Mouse (Mus musculus): Measurements from ENCODE around the gene Plgrkt. TPM values are rescaled to one million over a fixed set of nuclear protein-coding genes. Genes with fewer than 3 reads are reported as not detected.

Gene Plgrkt
- polyA plus RNA-seq, 1 experiment from 2014 or later = 92.1 TPM

DNA sequence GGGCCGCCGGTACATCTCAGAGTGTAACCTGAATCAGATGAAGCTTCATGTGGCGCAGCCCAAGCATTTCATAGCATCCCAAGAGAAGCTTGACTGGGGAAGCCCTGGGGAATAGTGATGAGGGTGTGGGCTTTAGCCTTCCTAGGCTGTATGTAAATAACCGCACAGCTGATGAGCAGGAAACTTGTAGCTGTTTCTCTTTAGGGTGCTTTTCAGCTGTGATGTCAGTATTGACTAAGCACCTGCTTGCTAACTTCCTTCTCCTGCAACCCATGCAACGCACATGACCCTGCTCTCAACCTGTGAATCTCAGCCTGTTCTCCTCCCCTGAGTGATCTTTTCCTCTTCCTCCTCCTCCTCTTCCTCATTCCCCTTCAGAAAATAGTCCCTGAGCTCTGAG, 3.1 kb downstream of the Plgrkt start:
- Histone ChIP-seq H3K4me1 (replicated peaks) (peaks cover 26% of the 10 kb centered on the region), H3K27me3 (peaks cover 5% of the 10 kb centered on the region; the same call in 1 of the 2 replicates), H3K9ac (no peak overlapping the region), H3K4me2 (no peak overlapping the region), H3K27ac (no peak overlapping the region), H3K9me3 (no peaks in the 10 kb centered on the region), H3K36me3 (peaks cover 1% of the 10 kb centered on the region), H3K4me3 (no peak overlapping the region)
- ATAC-seq (ENCODE audit: low FRiP score) = no peak
- 76% methylated on average over 5 of the region's 5 CpGs for WGBS

DNA sequence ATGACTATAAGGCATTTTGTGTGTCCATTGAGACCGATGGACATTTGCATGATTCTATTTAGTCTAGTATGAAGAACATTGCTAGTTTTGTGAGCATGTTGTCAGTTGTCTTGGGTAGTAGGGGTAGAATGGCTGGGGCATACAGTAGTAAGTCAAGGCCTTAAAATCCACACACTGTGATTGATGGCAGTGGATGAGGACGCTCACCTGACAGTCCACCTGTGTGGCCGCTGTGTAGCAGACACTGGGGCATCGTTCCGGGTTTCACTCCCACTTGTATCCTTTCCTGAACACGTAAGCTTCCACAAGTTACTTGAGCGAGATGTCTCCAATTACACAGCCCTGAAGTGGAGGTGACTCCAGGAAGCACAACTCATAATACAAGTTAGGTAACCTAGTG, 3.6 kb downstream of the Plgrkt start:
- Histone ChIP-seq H3K4me1 (replicated peaks) (peaks cover 26% of the 10 kb centered on the region), H3K4me2 (no peak overlapping the region), H3K4me3 (no peak overlapping the region), H3K9ac (no peak overlapping the region), H3K9me3 (no peaks in the 10 kb centered on the region), H3K36me3 (peaks cover 7% of the 10 kb centered on the region), H3K27ac (no peak overlapping the region), H3K27me3 (peaks cover under 1% of the 10 kb centered on the region; the same call in 1 of the 2 replicates)
- no peak for ATAC-seq (ENCODE audit: low FRiP score)
- WGBS = 90% methylated on average over 7 of the region's 7 CpGs

DNA sequence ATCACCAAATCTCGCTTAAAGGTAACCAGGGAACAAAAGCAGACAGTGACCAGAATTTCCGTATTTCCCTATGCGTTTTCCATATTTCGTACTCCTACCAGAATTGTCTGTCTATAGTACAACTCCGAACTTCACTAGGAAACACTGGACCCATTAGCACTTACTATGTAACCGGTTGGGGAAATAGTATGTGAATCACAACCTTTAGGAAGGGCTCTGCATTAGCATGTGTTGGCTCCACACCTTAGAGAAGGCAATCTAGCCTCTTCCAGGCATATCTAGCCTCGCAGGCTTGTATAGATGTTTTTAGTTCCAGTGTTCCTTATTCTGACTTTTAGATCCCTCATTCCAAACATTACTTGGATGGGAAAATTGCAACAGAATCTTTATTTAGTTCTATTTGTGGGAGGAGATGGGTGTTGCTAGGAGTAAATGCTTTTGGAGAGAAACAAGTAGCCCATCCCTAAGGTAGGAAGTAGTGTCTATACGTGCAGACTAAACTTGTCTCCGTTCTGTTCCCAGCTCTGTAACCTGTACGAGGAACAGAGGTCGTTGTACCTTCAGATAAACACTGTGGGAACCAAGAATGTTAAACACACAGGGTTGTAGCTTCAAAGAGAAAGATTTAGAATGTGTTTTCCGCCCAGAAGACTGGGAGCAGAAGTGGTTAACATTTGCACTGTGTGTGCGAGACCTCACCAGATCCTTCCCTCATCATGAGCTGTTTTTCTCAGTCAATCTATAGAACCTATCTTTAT, 4.8 kb downstream of the Plgrkt start:
- H3K27me3 ChIP-seq = no peaks in the 10 kb centered on the region
- H3K4me1 ChIP-seq (replicated peaks) = peaks cover 23% of the 10 kb centered on the region
- peaks cover 16% of the 10 kb centered on the region for H3K36me3 ChIP-seq
- H3K27ac ChIP-seq = peak overlapping the region; percentile 77
- 50% methylated on average over 13 of the region's 13 CpGs for WGBS
- no peaks in the 10 kb centered on the region for H3K9me3 ChIP-seq
- peak overlapping the region; percentile 87 for H3K9ac ChIP-seq
- H3K4me2 ChIP-seq = peak overlapping the region; percentile 64
- peak overlapping the region; percentile 75 for H3K4me3 ChIP-seq
- peak; percentile 60 for ATAC-seq (ENCODE audit: low FRiP score)

DNA sequence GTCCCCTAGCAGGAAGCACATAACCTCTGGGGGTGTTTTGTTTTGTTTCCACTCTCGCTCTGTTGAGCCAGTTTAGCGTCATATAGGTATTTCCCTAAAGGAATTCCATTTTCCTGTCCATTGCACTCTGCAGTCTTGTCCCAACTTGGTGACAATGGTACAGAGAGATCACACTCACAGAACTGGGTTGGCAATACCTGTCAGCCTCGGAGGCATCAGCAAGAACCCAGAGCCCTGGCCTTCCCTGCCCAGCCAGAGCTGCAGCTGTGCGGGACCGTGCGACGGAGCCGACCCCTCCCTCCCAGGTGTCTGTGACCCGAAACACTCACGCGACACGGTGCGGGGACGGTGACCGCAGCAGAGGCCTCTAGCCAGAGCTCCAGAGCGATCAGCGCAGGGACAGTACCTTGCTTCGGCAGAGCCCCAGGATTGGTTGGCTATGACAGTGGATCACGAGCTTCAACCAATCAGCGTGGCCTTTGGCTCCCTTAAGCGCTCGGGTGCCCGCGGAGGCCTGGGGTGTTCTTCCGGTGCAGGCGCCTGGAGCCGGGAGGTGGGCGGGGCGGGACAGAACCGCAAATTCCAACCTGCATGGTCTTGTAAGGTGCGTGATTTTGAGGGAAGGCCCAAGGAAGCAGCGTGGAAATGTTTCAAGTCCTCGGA, 5.6 kb downstream of the Plgrkt start:
- no peaks in the 10 kb centered on the region for H3K9me3 ChIP-seq

DNA sequence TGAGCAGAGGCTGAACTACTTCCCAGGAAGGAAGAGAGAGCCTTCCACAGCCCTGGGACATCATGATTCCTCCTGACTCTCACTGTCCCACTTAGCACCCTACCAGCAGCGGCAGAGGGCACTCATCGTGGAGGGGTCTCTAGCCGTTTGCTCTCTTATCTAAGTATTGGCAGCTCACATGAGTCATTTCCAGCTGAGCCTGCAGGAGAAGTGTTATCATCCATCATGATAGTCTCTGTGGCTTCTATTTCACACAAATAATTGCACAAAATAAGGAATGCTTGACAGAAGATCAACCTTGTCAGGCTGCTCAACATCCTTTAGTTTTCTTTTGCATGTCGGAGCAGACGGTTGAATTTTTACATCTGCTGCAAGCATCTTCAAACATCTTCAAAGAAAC, 6.9 kb downstream of the Plgrkt start:
- WGBS = 83% methylated on average over 5 of the region's 5 CpGs
- Histone ChIP-seq H3K4me2 (peak overlapping the region; percentile 64), H3K9me3 (no peaks in the 10 kb centered on the region), H3K4me1 (replicated peaks) (peaks cover 26% of the 10 kb centered on the region), H3K36me3 (peaks cover 23% of the 10 kb centered on the region), H3K4me3 (no peak overlapping the region), H3K27me3 (no peaks in the 10 kb centered on the region), H3K9ac (0 out of 2 replicates have a peak overlapping the region, but pooled peaks have one; percentile 87), H3K27ac (no peak overlapping the region)
- ATAC-seq (ENCODE audit: low FRiP score) = no peak

More for the DNA sequence above, 5.6 kb downstream of the Plgrkt start:
- WGBS = 2% methylated on average over 33 of the region's 33 CpGs
- H3K27me3 ChIP-seq = no peaks in the 10 kb centered on the region
- peaks cover 19% of the 10 kb centered on the region for H3K36me3 ChIP-seq
- peak; percentile 100 for ATAC-seq (ENCODE audit: low FRiP score)
- peak overlapping the region; percentile 87 for H3K9ac ChIP-seq
- peak overlapping the region; percentile 77 for H3K27ac ChIP-seq
- H3K4me1 ChIP-seq (replicated peaks) = peaks cover 22% of the 10 kb centered on the region
- peak overlapping the region; percentile 75 for H3K4me3 ChIP-seq
- peak overlapping the region; percentile 64 for H3K4me2 ChIP-seq

DNA sequence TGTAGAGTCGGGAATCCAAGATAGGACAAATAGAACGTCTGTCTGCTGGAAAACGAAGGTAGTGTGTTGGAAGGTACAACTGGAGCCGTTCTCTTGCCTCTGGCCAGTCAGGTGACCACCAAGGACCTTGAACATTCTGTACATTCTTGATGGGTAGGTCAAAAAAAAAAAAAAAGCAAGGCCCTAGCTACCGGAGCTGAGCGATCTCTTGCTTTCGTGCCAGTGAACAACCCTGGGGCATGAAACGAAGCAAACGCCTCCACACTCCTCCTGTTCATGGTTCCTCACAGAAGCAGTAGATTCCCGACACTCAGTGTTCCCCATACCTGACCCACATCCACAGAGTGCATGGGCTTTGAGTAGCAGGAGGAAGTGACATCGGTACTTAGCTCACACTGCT, 10.9 kb downstream of the Plgrkt start:
- H3K4me2 ChIP-seq = no peak overlapping the region
- no peak overlapping the region for H3K4me3 ChIP-seq
- H3K4me1 ChIP-seq (replicated peaks) = peaks cover 22% of the 10 kb centered on the region
- H3K27ac ChIP-seq = no peak overlapping the region
- no peak overlapping the region for H3K9ac ChIP-seq
- H3K27me3 ChIP-seq = no peaks in the 10 kb centered on the region
- no peak for ATAC-seq (ENCODE audit: low FRiP score)
- no peaks in the 10 kb centered on the region for H3K9me3 ChIP-seq
- 93% methylated on average over 11 of the region's 11 CpGs for WGBS
- peaks cover 26% of the 10 kb centered on the region for H3K36me3 ChIP-seq

DNA sequence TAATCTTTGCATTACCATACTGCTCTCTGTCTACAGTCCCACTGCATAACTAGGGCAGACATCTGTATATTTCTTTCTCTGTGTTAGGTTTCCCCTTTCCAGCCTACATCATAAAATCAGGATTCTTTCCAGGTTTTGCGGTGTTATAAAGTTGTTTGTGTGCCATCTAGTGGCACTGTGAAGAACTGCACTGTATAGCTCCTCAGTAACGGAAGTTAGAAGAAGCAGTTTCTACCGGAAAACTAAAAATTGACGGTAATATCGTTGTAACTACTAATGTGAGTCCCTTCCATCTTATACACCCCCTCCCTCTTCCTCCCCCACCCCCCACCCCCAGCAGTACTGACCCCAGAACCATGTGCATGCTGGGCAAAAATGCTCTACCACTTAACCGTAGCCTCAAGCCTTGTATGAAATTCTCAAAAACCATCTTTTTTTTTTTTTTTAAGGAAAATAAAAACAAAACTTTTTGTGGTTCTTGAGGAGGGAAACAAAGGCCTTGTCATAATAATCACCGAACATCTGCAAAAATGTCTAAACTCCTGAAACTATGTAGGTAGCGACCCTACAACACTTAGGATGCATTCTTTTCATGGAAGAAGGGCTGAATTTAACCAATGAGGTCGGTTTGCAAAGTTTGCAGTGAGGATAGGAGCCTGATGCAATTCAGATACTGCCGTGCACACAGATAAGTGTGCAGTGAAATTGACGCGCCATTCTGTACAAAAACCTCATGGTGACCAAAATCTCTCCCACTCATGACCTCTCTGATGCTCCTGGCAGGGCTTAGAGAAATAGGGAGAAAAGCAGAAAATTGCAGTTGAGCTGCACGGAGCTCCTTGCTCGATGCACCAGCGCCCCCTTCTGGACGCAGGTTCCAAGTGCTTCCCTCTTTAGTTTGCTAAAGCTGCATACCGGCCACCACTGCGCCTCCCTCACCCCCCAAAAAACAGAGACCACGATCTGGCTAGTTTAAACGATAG, 12.0 kb downstream of the Plgrkt start:
- WGBS = 5% methylated on average over 20 of the region's 20 CpGs
- H3K27ac ChIP-seq = no peak overlapping the region

DNA sequence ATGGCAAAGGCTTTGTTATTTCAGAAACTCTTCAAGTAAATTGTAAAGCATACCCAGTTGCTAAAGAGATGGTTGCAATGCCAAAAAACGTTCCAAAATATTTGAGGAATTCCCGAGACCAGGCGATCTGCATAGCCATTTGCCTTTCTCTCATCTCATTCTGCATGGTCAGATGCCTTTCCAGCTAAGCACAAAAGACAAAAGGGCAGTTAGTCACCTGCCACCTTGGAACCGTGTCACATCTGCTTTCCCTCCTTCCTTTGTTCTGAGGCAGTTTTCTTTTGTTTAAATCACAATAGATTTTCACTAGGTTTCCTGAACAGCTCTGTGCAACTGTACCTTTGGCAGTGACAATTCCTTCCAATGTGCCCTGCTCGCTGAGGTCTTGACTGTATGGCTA, 16.2 kb downstream of the Plgrkt start:
- peaks cover 13% of the 10 kb centered on the region for H3K4me1 ChIP-seq (replicated peaks)
- no peak overlapping the region for H3K9ac ChIP-seq
- peaks cover 17% of the 10 kb centered on the region for H3K36me3 ChIP-seq
- H3K4me3 ChIP-seq = no peak overlapping the region
- no peak overlapping the region for H3K4me2 ChIP-seq
- no peak for ATAC-seq (ENCODE audit: low FRiP score)
- no peaks in the 10 kb centered on the region for H3K27me3 ChIP-seq
- no peak overlapping the region for H3K27ac ChIP-seq
- 18% methylated on average over 5 of the region's 5 CpGs for WGBS
- H3K9me3 ChIP-seq = no peaks in the 10 kb centered on the region

More for the DNA sequence above, 12.0 kb downstream of the Plgrkt start:
- no peaks in the 10 kb centered on the region for H3K9me3 ChIP-seq
- ATAC-seq (ENCODE audit: low FRiP score) = peak; percentile 77
- H3K4me2 ChIP-seq = peak overlapping the region; percentile 51
- no peak overlapping the region for H3K9ac ChIP-seq
- peak overlapping the region; percentile 15; the same call in 1 of the 2 replicates for H3K4me3 ChIP-seq
- H3K4me1 ChIP-seq (replicated peaks) = peaks cover 16% of the 10 kb centered on the region
- H3K36me3 ChIP-seq = peaks cover 27% of the 10 kb centered on the region
- H3K27me3 ChIP-seq = no peaks in the 10 kb centered on the region

DNA sequence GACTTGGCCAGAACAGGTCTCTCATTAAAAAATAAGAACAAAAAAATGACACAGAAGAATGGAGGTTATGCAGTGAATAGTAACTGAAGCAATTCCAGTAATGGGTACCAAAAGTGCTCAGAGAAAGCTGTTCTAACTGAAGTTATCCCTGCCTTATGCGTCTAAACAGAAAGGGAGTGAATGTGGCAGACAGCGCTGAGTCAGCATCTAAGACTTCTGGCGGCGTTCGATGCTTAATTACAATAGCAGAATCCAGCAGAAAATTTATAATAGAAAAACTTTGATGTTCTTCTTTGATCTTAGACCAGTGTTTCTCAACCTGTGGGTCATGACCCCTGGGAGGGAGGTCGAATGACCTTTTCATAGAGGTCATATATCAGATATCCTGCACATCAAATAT, 21.6 kb downstream of the Plgrkt start:
- Histone ChIP-seq H3K4me3 (no peak overlapping the region), H3K4me2 (no peak overlapping the region), H3K4me1 (replicated peaks) (no peaks in the 10 kb centered on the region), H3K9ac (no peak overlapping the region), H3K36me3 (peaks cover 13% of the 10 kb centered on the region), H3K27me3 (no peaks in the 10 kb centered on the region), H3K27ac (no peak overlapping the region), H3K9me3 (no peaks in the 10 kb centered on the region)
- ATAC-seq (ENCODE audit: low FRiP score) = no peak
- 88% methylated on average over 6 of the region's 6 CpGs for WGBS

DNA sequence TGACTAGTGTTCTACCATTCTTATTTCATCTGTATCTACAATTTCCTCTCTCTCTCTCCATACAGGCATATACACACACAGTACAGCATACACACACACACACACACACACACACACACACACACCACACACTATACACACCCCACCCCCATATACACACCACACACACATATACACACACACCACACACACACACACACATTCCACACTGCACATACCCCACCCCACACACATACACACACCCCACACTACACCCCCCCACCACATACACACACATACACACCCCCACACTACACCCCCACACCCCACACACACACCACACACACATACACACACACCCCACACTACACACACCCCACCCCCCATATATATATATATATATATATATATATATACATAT, 22.3 kb downstream of the Plgrkt start:
- H3K4me3 ChIP-seq = no peak overlapping the region
- ATAC-seq (ENCODE audit: low FRiP score) = no peak
- no peaks in the 10 kb centered on the region for H3K4me1 ChIP-seq (replicated peaks)
- H3K27ac ChIP-seq = no peak overlapping the region
- no peak overlapping the region for H3K9ac ChIP-seq
- H3K36me3 ChIP-seq = peaks cover 9% of the 10 kb centered on the region
- H3K9me3 ChIP-seq = no peaks in the 10 kb centered on the region
- no peaks in the 10 kb centered on the region for H3K27me3 ChIP-seq
- H3K4me2 ChIP-seq = no peak overlapping the region

DNA sequence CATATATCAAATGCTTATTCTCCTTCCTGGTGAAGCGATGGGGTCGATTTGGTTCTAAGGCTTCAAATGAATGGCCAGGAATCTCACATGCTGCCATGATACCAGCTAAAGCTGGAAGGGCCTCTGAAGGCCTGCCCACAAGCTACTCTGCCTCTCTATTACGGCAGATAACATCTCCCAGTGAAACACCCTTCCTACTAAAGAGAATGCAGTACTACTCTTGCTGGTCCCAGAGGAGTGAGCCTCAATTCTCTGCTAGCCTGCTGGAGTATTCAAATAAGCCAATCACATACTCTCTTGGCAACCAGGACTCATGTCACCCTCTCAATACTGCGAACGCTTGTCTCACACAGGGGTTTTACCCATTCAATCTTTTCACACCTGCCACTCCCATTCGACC, 24.9 kb downstream of the Plgrkt start:
- ATAC-seq (ENCODE audit: low FRiP score) = no peak
- Histone ChIP-seq H3K36me3 (no peaks in the 10 kb centered on the region), H3K9me3 (no peaks in the 10 kb centered on the region), H3K4me3 (no peak overlapping the region), H3K27ac (no peak overlapping the region), H3K27me3 (no peaks in the 10 kb centered on the region), H3K4me2 (no peak overlapping the region), H3K4me1 (replicated peaks) (no peaks in the 10 kb centered on the region), H3K9ac (no peak overlapping the region)
- 88% methylated on average over 6 of the region's 6 CpGs for WGBS

DNA sequence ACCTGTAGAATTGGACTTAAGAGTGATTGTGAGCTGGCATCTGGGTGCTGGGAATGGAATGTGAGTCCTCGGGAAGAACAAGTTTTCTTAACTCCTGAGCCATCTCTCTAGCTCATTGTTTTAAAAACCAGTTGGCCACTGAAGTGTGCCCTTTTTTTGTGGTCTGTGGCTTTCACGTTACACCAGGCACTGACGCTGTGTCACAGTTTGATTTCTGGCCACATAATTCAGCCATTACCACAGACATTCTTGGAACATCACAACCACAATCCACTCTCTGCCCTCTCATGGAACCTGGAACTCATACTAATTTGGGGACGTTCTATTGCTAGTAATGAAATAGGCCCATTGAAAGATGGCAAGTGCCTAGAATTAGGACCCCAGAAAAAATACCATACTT, 26.2 kb downstream of the Plgrkt start:
- Histone ChIP-seq H3K27me3 (no peaks in the 10 kb centered on the region), H3K27ac (no peak overlapping the region), H3K9me3 (no peaks in the 10 kb centered on the region), H3K36me3 (no peaks in the 10 kb centered on the region), H3K4me1 (replicated peaks) (no peaks in the 10 kb centered on the region), H3K9ac (no peak overlapping the region), H3K4me2 (no peak overlapping the region), H3K4me3 (no peak overlapping the region)
- WGBS = 80% methylated on average over 4 of the region's 4 CpGs
- no peak for ATAC-seq (ENCODE audit: low FRiP score)

Data from hindbrain, embryonic 13.5 days (tissue).